In the genomic region with DNA sequence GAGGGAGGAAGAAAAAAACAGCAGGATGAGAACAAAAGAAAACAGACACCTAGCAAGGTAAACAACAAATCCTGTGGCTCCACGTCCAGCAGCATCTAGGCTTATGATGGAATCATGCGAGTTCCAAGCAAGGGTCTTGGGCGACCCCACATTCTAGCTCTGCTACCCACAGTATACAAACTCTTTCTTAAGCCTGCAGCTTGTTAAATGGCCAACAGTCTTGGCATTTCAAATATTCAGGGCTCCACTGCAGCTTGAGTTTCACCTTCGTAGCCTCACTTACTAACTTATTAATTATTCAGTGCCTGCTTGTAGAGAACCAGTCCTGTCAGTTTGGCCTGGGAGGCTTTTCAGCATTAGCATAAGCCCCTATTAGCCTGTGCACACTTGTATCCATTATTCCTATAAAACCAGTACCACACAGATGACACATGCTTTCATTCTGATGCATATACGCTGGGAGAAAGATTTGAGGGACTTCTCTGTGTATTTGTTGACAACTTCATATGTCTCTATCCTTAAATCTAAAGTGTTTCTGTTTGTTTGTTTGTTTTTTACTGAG, we compare ENCODE assay signal across 23 mouse cellular contexts. TPM values are rescaled to one million over a fixed set of nuclear protein-coding genes. Genes with fewer than 3 reads are reported as not detected.
DNase-seq lines count a peak whose midpoint lies in the region; ATAC-seq and TF ChIP-seq lines count a peak whose summit lies in the region.
"Had no signal": no experiment of that assay in that cellular context is flagged by ENCODE, and none has a peak within 500 bp of the region (broad histone marks: within the 10 kb centered on the region; RNA-seq: fewer than 3 reads in every experiment).

No protein-coding gene starts in this region.

- peak; percentile 7 for DNase-seq in forebrain, embryonic 14.5 days (ENCODE audit: low spot score)
- no peak for DNase-seq in forebrain, postnatal 0 days
- DNase-seq in kidney, adult 9 months = peak; percentile 26
- DNase-seq in midbrain, postnatal 0 days (ENCODE audit: low spot score) = no peak
- DNase-seq in heart, adult 8-10 months (ENCODE audit: low spot score) = no peak
- DNase-seq in natural killer cell, adult 2 months (ENCODE audit: low spot score in 2 of 2) = no peak
- DNase-seq: adrenal gland, postnatal 10 days; B cell, adult 2 months; cerebellum, adult 18-20 months; cerebellum, adult 9-11 months; cerebellum, postnatal 36 days; gastrocnemius, postnatal 10 days; heart, adult 18-20 months; heart, postnatal 14 days had no signal

- no peak for ATAC-seq in forebrain, embryonic 14.5 days
- ATAC-seq in forebrain, postnatal 0 days = no peak
- no peak for ATAC-seq in kidney, embryonic 16.5 days (ENCODE audit: low FRiP score, low TSS enrichment)
- ATAC-seq in midbrain, embryonic 12.5 days (ENCODE audit: low FRiP score, low read depth) = peak; percentile 81
- no peak for ATAC-seq in midbrain, postnatal 0 days (ENCODE audit: low FRiP score)
- ATAC-seq: CD4-positive, CD25-positive, alpha-beta regulatory T cell, adult 4 months; forebrain, embryonic 13.5 days had no signal

- H3K27me3 ChIP-seq in forebrain, embryonic 14.5 days (replicated peaks; ENCODE audit: control insufficient read depth, insufficient read depth, low read length) = no peaks in the 10 kb centered on the region
- no peaks in the 10 kb centered on the region for H3K27me3 ChIP-seq in forebrain, postnatal 0 days (ENCODE audit: insufficient read depth, low read length)
- no peaks in the 10 kb centered on the region for H3K27me3 ChIP-seq in kidney, embryonic 16.5 days (ENCODE audit: insufficient read depth, low read length)
- H3K27me3 ChIP-seq in midbrain, embryonic 12.5 days = no peaks in the 10 kb centered on the region
- no peaks in the 10 kb centered on the region for H3K27me3 ChIP-seq in midbrain, postnatal 0 days (ENCODE audit: insufficient read depth, low read length)
- H3K27me3 ChIP-seq: embryonic facial prominence, embryonic 13.5 days; forebrain, embryonic 13.5 days; heart, embryonic 15.5 days; hindbrain, embryonic 13.5 days had no signal

- no peak overlapping the region for H3K9ac ChIP-seq in forebrain, embryonic 14.5 days (ENCODE audit: low read length)
- H3K9ac ChIP-seq in forebrain, postnatal 0 days = no peak overlapping the region
- H3K9ac ChIP-seq in kidney, embryonic 16.5 days (replicated peaks; ENCODE audit: low read length) = no peak overlapping the region
- H3K9ac ChIP-seq in midbrain, embryonic 12.5 days (replicated peaks) = no peak overlapping the region
- H3K9ac ChIP-seq in midbrain, postnatal 0 days (replicated peaks; ENCODE audit: low read length, poor library complexity, severe bottlenecking) = no peak overlapping the region
- H3K9ac ChIP-seq: embryonic facial prominence, embryonic 13.5 days; forebrain, embryonic 13.5 days; heart, embryonic 15.5 days; hindbrain, embryonic 13.5 days had no signal

- H3K4me3 ChIP-seq in forebrain, embryonic 14.5 days (ENCODE audit: low read depth, low read length) = no peak overlapping the region
- no peak overlapping the region for H3K4me3 ChIP-seq in forebrain, postnatal 0 days (ENCODE audit: low read depth, low read length)
- H3K4me3 ChIP-seq in kidney, embryonic 16.5 days (ENCODE audit: low read length) = no peak overlapping the region
- H3K4me3 ChIP-seq in midbrain, embryonic 12.5 days = no peak overlapping the region
- H3K4me3 ChIP-seq in midbrain, postnatal 0 days (ENCODE audit: low read depth, low read length) = no peak overlapping the region
- H3K4me3 ChIP-seq: embryonic facial prominence, embryonic 13.5 days; forebrain, embryonic 13.5 days; heart, embryonic 15.5 days; hindbrain, embryonic 13.5 days had no signal

- H3K27ac ChIP-seq in forebrain, embryonic 14.5 days (ENCODE audit: low read depth, low read length) = no peak overlapping the region
- H3K27ac ChIP-seq in forebrain, postnatal 0 days (ENCODE audit: low read depth, low read length) = no peak overlapping the region
- H3K27ac ChIP-seq in kidney, embryonic 16.5 days (ENCODE audit: low read length) = no peak overlapping the region
- H3K27ac ChIP-seq in midbrain, embryonic 12.5 days (replicated peaks) = no peak overlapping the region
- no peak overlapping the region for H3K27ac ChIP-seq in midbrain, postnatal 0 days (ENCODE audit: low read depth, low read length)
- H3K27ac ChIP-seq: embryonic facial prominence, embryonic 13.5 days; forebrain, embryonic 13.5 days; heart, embryonic 15.5 days; hindbrain, embryonic 13.5 days had no signal

- TF ChIP-seq CTCF in forebrain, postnatal 0 days (IDR thresholded peaks at IDR 0.05; ENCODE audit: low read depth) = no peak
- TF ChIP-seq CTCF in midbrain, postnatal 0 days (IDR thresholded peaks at IDR 0.05) = no peak

- no peaks in the 10 kb centered on the region for H3K9me3 ChIP-seq in forebrain, embryonic 14.5 days (replicated peaks; ENCODE audit: control insufficient read depth, low read length)
- H3K9me3 ChIP-seq in forebrain, postnatal 0 days (ENCODE audit: low read length) = no peaks in the 10 kb centered on the region
- no peaks in the 10 kb centered on the region for H3K9me3 ChIP-seq in kidney, embryonic 16.5 days (ENCODE audit: low read length)
- no peaks in the 10 kb centered on the region for H3K9me3 ChIP-seq in midbrain, embryonic 12.5 days
- H3K9me3 ChIP-seq in midbrain, postnatal 0 days (ENCODE audit: low read length) = no peaks in the 10 kb centered on the region
- H3K9me3 ChIP-seq: embryonic facial prominence, embryonic 13.5 days; forebrain, embryonic 13.5 days; G1E; heart, embryonic 15.5 days; hindbrain, embryonic 13.5 days had no signal

- no peak overlapping the region for H3K4me2 ChIP-seq in forebrain, embryonic 14.5 days (ENCODE audit: low read length)
- no peak overlapping the region for H3K4me2 ChIP-seq in forebrain, postnatal 0 days (ENCODE audit: low read depth)
- no peak overlapping the region for H3K4me2 ChIP-seq in kidney, embryonic 16.5 days (replicated peaks; ENCODE audit: low read depth, low read length)
- H3K4me2 ChIP-seq in midbrain, embryonic 12.5 days (replicated peaks) = no peak overlapping the region
- no peak overlapping the region for H3K4me2 ChIP-seq in midbrain, postnatal 0 days (ENCODE audit: low read depth, low read length, poor library complexity, severe bottlenecking)
- H3K4me2 ChIP-seq: embryonic facial prominence, embryonic 13.5 days; forebrain, embryonic 13.5 days; heart, embryonic 11.5 days; heart, embryonic 15.5 days; hindbrain, embryonic 13.5 days had no signal

- WGBS in forebrain, embryonic 14.5 days = 54% methylated on average over 5 of the region's 5 CpGs
- WGBS in forebrain, postnatal 0 days = 57% methylated on average over 5 of the region's 5 CpGs
- 79% methylated on average over 5 of the region's 5 CpGs for WGBS in kidney, embryonic 16.5 days
- 66% methylated on average over 5 of the region's 5 CpGs for WGBS in midbrain, embryonic 12.5 days
- 51% methylated on average over 5 of the region's 5 CpGs for WGBS in midbrain, postnatal 0 days

- H3K4me1 ChIP-seq in forebrain, embryonic 14.5 days (ENCODE audit: control insufficient read depth, insufficient read depth, low read length) = no peaks in the 10 kb centered on the region
- H3K4me1 ChIP-seq in forebrain, postnatal 0 days (ENCODE audit: insufficient read depth) = no peaks in the 10 kb centered on the region
- H3K4me1 ChIP-seq in kidney, embryonic 16.5 days (ENCODE audit: insufficient read depth, low read length) = no peaks in the 10 kb centered on the region
- H3K4me1 ChIP-seq in midbrain, embryonic 12.5 days = peaks cover 3% of the 10 kb centered on the region; the same call in 1 of the 2 replicates
- no peaks in the 10 kb centered on the region for H3K4me1 ChIP-seq in midbrain, postnatal 0 days (ENCODE audit: insufficient read depth, low read length)
- H3K4me1 ChIP-seq: embryonic facial prominence, embryonic 13.5 days; forebrain, embryonic 13.5 days; heart, embryonic 15.5 days; hindbrain, embryonic 13.5 days had no signal

- H3K36me3 ChIP-seq in forebrain, embryonic 14.5 days (ENCODE audit: control insufficient read depth, insufficient read depth, low read length) = peaks cover 54% of the 10 kb centered on the region
- H3K36me3 ChIP-seq in forebrain, postnatal 0 days (ENCODE audit: insufficient read depth) = peaks cover 43% of the 10 kb centered on the region
- H3K36me3 ChIP-seq in kidney, embryonic 16.5 days (ENCODE audit: insufficient read depth, low read length) = peaks cover 36% of the 10 kb centered on the region
- H3K36me3 ChIP-seq in midbrain, embryonic 12.5 days = peaks cover 29% of the 10 kb centered on the region
- H3K36me3 ChIP-seq in midbrain, postnatal 0 days (ENCODE audit: insufficient read depth, low read length) = peaks cover 19% of the 10 kb centered on the region

RNA-seq across cellular contexts. Expression of a gene that starts 23.1 kb away (rescaled TPM):
- 24.8 and 27.2 TPM in 2 replicates for polyA plus RNA-seq in forebrain, embryonic 14.5 days (2014; fragmentation: Nextera tagmentation; extraction: Ambion mirVana)
- total RNA-seq in forebrain, postnatal 0 days (2014; rRNA removed) = 33.1 and 34.5 TPM in 2 replicates
- 26.3 and 28.1 TPM in 2 replicates for polyA plus RNA-seq in forebrain, postnatal 0 days (2015; fragmentation: Nextera tagmentation; extraction: Ambion mirVana)
- 34.2 and 36.3 TPM in 2 replicates for polyA plus RNA-seq in kidney, embryonic 16.5 days (2015; fragmentation: Nextera tagmentation; extraction: Ambion mirVana)
- 41.7 and 44.1 TPM in 2 replicates for polyA plus RNA-seq in midbrain, embryonic 12.5 days (2016; fragmentation: Nextera tagmentation; extraction: Ambion mirVana)
- 30.5 and 34.7 TPM in 2 replicates for total RNA-seq in midbrain, postnatal 0 days (2014; rRNA removed)
- polyA plus RNA-seq in midbrain, postnatal 0 days (2015; fragmentation: Nextera tagmentation; extraction: Ambion mirVana) = 25.4 and 26.7 TPM in 2 replicates
- total RNA-seq in heart, adult 8-10 months (2022) = 10 to 100 TPM; 40.2 to 43.6 (median 42.0) TPM

RNA-seq across cellular contexts. Expression of a gene that starts 32.9 kb away (rescaled TPM):
- 75.9 and 86.7 TPM in 2 replicates for polyA plus RNA-seq in forebrain, embryonic 14.5 days (2014; fragmentation: Nextera tagmentation; extraction: Ambion mirVana)
- total RNA-seq in forebrain, postnatal 0 days (2014; rRNA removed) = 112 and 121 TPM in 2 replicates
- 83.3 and 105 TPM in 2 replicates for polyA plus RNA-seq in forebrain, postnatal 0 days (2015; fragmentation: Nextera tagmentation; extraction: Ambion mirVana)
- polyA plus RNA-seq in kidney, embryonic 16.5 days (2015; fragmentation: Nextera tagmentation; extraction: Ambion mirVana) = 56.3 and 61.2 TPM in 2 replicates
- 74.1 and 85.7 TPM in 2 replicates for polyA plus RNA-seq in midbrain, embryonic 12.5 days (2016; fragmentation: Nextera tagmentation; extraction: Ambion mirVana)
- total RNA-seq in midbrain, postnatal 0 days (2014; rRNA removed) = 91.1 and 128 TPM in 2 replicates
- 112 and 127 TPM in 2 replicates for polyA plus RNA-seq in midbrain, postnatal 0 days (2015; fragmentation: Nextera tagmentation; extraction: Ambion mirVana)
- total RNA-seq in heart, adult 8-10 months (2022) = 100 to 1,000 TPM in 3 of 4 experiments, 10 to 100 TPM in 1; 96.2 to 105 (median 100) TPM

Comparison
In these comparisons a context has a peak if more than half of its experiments do, and no peak if none do; other contexts are left out.
1. DNase-seq: peak in forebrain, embryonic 14.5 days (single experiment) and kidney, adult 9 months (single experiment); none in forebrain, postnatal 0 days (single experiment), midbrain, postnatal 0 days (single experiment), heart, adult 8-10 months (single experiment) and natural killer cell, adult 2 months (0 of 2).